Mouse (Mus musculus) Patski (cell line): Measurements from ENCODE around the gene Flvcr1. TPM values are rescaled to one million over a fixed set of nuclear protein-coding genes. Genes with fewer than 3 reads are reported as not detected.

Experiments used
- ATAC-seq: fragments of 100-300 bp; one replicate; pipeline ENCODE4 v1.8.0; 2021
- CTCF ChIA-PET: fragments of 350-600 bp; sonication (Branson Sonifier 250); formaldehyde crosslinking; loops from one replicate; lab custom pipeline; 2022; ENCODE audit warnings: inconsistent platforms; lab: Charles Lee
- POLR2A ChIA-PET: fragments of 350-600 bp; sonication (Branson Sonifier 250); formaldehyde crosslinking; loops from one replicate; lab custom pipeline; 2022; ENCODE audit warnings: antibody characterized with exemption, inconsistent platforms; lab: Charles Lee
- DNase-seq: peaks from one replicate; pipeline ENCODE4 v3.0.0-alpha.2; 2011; ENCODE audit warnings: low read depth, low spot score
- H3K27me3 ChIP-seq: fragments of 371-371 bp; one replicate; pipeline ENCODE4 v1.5.1; 2021
- CTCF ChIP-seq: fragments of 100-300 bp; IDR thresholded peaks from one replicate; pipeline ENCODE4 v1.5.1; 2021
- in situ Hi-C: fragments of 300-500 bp; cut with MboI; formaldehyde crosslinking; loops from 3 replicates; pipeline ENCODE4 v1.11.1; 2018; ENCODE audit warnings: low pct_unique_long_range_greater_than_20kb, mixed read lengths
- polyA plus RNA-seq: library from polyadenylated mRNA; unstranded; gene quantifications from one replicate; pipeline ENCODE4 v1.2.3, GENCODE M21; 2021

The Flvcr1 gene
- polyA plus RNA-seq, 1 experiment from 2014 or later, result 20.0 TPM

GRCm38 (mm10) chr1:190995548-190995947 is 30.4 kb downstream of the Flvcr1 start:
- CTCF ChIA-PET, result interaction anchor here (1.0 to 1.9 kb wide), 5 partner anchors 16 to 67 kb away, joined by 3 to 7 read pairs (median 3); partner anchors contain the start of genes Nsl1 and Tatdn3
- in situ Hi-C loops, result no loop called here
- ATAC-seq, result peak; percentile 88
- DNase-seq, result peak; percentile 88
- H3K27me3 ChIP-seq, result no peaks in the 10 kb centered on the region
- no peak for TF ChIP-seq CTCF
- POLR2A ChIA-PET, result interaction anchor here (2.4 kb wide), 1 partner anchor 16 kb away, joined by 8 read pairs; the partner anchor contains the start of gene Vash2

- TF ChIP-seq CTCF, result peak; percentile 60
- no peaks in the 10 kb centered on the region for H3K27me3 ChIP-seq
- DNase-seq (no peak), ATAC-seq (no peak)
- in situ Hi-C loops, result no loop called here
- ChIA-PET CTCF (interaction anchor here (1.0 to 2.3 kb wide), 2 partner anchors 8 to 12 kb away, joined by 3 to 9 read pairs; no protein-coding TSS in a partner anchor), POLR2A (interaction anchor here (1.0 kb wide), 1 partner anchor 11 kb away, joined by 4 read pairs; no protein-coding TSS in a partner anchor)
These were observed 36.4 kb downstream of the Flvcr1 start for GRCm38 (mm10) chr1:190989437-190990082.

GRCm38 (mm10) chr1:190981412-190981811 is 44.5 kb downstream of the Flvcr1 start:
- no peak for TF ChIP-seq CTCF
- H3K27me3 ChIP-seq, result no peaks in the 10 kb centered on the region
- in situ Hi-C loops, result no loop called here
- ChIA-PET CTCF (interaction anchor here (1.3 to 2.5 kb wide), 2 partner anchors 9 to 30 kb away, joined by 3 to 9 read pairs; no protein-coding TSS in a partner anchor), POLR2A (no interaction called here)
- DNase-seq (no peak), ATAC-seq (no peak)

GRCm38 (mm10) chr1:190980470-190980869 is 45.5 kb downstream of the Flvcr1 start:
- in situ Hi-C loops, result no loop called here
- CTCF ChIA-PET, result interaction anchor here (2.5 kb wide), 1 partner anchor 10 kb away, joined by 9 read pairs; no protein-coding TSS in a partner anchor
- no peak for TF ChIP-seq CTCF
- no peak for ATAC-seq
- no peak for DNase-seq
- H3K27me3 ChIP-seq, result no peaks in the 10 kb centered on the region
- POLR2A ChIA-PET, result interaction anchor here (2.5 kb wide), 1 partner anchor 15 kb away, joined by 8 read pairs; no protein-coding TSS in a partner anchor

- TF ChIP-seq CTCF, result no peak
- in situ Hi-C loops, result no loop called here
- ATAC-seq (peak; percentile 97), DNase-seq (peak; percentile 60)
- ChIA-PET POLR2A (interaction anchor here (0.9 to 2.5 kb wide), 2 partner anchors 11 to 16 kb away, joined by 4 to 8 read pairs; no protein-coding TSS in a partner anchor), CTCF (interaction anchor here (2.0 kb wide), 1 partner anchor 35 kb away, joined by 6 read pairs; no protein-coding TSS in a partner anchor)
- no peaks in the 10 kb centered on the region for H3K27me3 ChIP-seq
These were observed 46.8 kb downstream of the Flvcr1 start, which contains the start of gene Vash2 for GRCm38 (mm10) chr1:190979100-190979563. Gene Vash2, minus strand, starts transcription at chr1:190979296.

- no peak for DNase-seq
- no peaks in the 10 kb centered on the region for H3K27me3 ChIP-seq
- CTCF ChIA-PET, result interaction anchor here (2.0 to 2.1 kb wide), 2 partner anchors 17 to 35 kb away, joined by 6 to 7 read pairs; no protein-coding TSS in a partner anchor
- in situ Hi-C loops, result no loop called here
- POLR2A ChIA-PET, result interaction anchor here (0.9 to 2.5 kb wide), 2 partner anchors 11 to 17 kb away, joined by 4 to 8 read pairs; no protein-coding TSS in a partner anchor
- TF ChIP-seq CTCF, result no peak
- peak; percentile 18 for ATAC-seq
These were observed 47.4 kb downstream of the Flvcr1 start for GRCm38 (mm10) chr1:190978511-190979073.

GRCm38 (mm10) chr1:190978001-190978400 is 48.0 kb downstream of the Flvcr1 start:
- TF ChIP-seq CTCF, result no peak

GRCm38 (mm10) chr1:190976887-190977573 is 48.9 kb downstream of the Flvcr1 start:
- in situ Hi-C loops, result no loop called here
- DNase-seq, result no peak
- CTCF ChIA-PET, result interaction anchor here (0.6 to 2.1 kb wide), 4 partner anchors 12 to 627 kb away, joined by 3 to 7 read pairs (median 3); no protein-coding TSS in a partner anchor
- no peak for TF ChIP-seq CTCF
- POLR2A ChIA-PET, result no interaction called here
- H3K27me3 ChIP-seq, result no peaks in the 10 kb centered on the region
- no peak for ATAC-seq

More at GRCm38 (mm10) chr1:190978001-190978400, 48.0 kb downstream of the Flvcr1 start:
- POLR2A ChIA-PET, result interaction anchor here (0.9 kb wide), 1 partner anchor 12 kb away, joined by 4 read pairs; no protein-coding TSS in a partner anchor
- ATAC-seq (no peak), DNase-seq (no peak)
- H3K27me3 ChIP-seq, result no peaks in the 10 kb centered on the region
- CTCF ChIA-PET, result interaction anchor here (1.0 to 2.1 kb wide), 4 partner anchors 11 to 34 kb away, joined by 3 to 7 read pairs (median 4); no protein-coding TSS in a partner anchor
- in situ Hi-C loops, result no loop called here

GRCm38 (mm10) chr1:190974833-190975232 is 51.1 kb downstream of the Flvcr1 start:
- DNase-seq (no peak), ATAC-seq (no peak)
- ChIA-PET CTCF (interaction anchor here (0.7 kb wide), 1 partner anchor 101 kb away, joined by 3 read pairs; no protein-coding TSS in a partner anchor), POLR2A (no interaction called here)
- in situ Hi-C loops, result no loop called here
- TF ChIP-seq CTCF, result no peak
- no peaks in the 10 kb centered on the region for H3K27me3 ChIP-seq
